Mouse (Mus musculus): ENCODE data around the gene Itga9. TPM values are rescaled to one million over a fixed set of nuclear protein-coding genes. Genes with fewer than 3 reads are reported as not detected.

Gene Itga9
- polyA plus RNA-seq, 1 experiment from 2014 or later, result 12.2 TPM

DNA sequence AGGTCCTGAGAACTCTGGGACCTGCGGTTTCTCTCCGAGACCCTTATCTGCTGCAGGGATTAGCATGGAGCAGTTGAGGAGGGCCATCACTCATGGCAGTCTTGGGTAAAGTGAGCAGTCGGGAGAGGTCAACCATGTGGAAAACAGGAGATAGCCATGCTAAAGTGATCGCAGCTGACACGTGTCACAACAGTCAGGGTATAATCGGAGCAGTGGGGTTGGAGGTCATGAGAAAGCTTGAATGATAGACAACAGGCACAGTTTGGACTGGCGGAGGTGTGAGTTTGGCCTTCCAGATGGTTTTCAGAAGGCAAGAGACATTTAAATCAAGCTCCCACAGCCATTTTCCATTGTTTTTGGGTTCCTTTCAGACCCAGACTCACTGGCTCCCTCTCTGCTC is 53.8 kb downstream of the Itga9 start:
- Histone ChIP-seq H3K4me3 (replicated peaks) (no peak overlapping the region), H3K4me1 (replicated peaks) (no peaks in the 10 kb centered on the region), H3K36me3 (peaks cover 2% of the 10 kb centered on the region; the same call in 1 of the 2 replicates), H3K9me3 (no peaks in the 10 kb centered on the region), H3K4me2 (replicated peaks) (no peak overlapping the region), H3K27me3 (replicated peaks) (no peaks in the 10 kb centered on the region), H3K9ac (no peak overlapping the region), H3K27ac (no peak overlapping the region)
- 65% methylated on average over 7 of the region's 7 CpGs for WGBS
- no peak for ATAC-seq

DNA sequence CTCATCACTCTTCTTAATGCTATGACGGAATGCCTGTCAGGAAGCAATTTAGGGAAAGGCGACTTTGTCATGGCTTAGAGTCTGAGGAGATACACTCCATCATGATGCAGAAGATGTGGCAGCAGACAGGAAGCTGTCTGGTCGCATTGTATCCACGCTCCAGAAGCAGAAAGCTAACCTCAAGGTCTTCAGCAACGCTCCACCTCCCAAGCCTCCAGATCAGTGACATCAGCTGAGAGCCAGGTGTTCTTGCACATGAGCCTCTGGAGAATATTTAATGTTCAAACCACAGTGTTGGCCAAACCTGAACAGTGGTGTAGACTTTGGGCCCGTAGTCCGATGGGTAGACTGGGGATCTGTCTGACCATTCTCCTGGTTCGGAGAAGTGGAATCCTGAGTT is 55.5 kb downstream of the Itga9 start:
- Histone ChIP-seq H3K4me3 (replicated peaks) (no peak overlapping the region), H3K27ac (no peak overlapping the region), H3K4me2 (replicated peaks) (no peak overlapping the region), H3K36me3 (peaks cover 2% of the 10 kb centered on the region; the same call in 1 of the 2 replicates), H3K4me1 (replicated peaks) (no peaks in the 10 kb centered on the region), H3K9me3 (no peaks in the 10 kb centered on the region), H3K27me3 (replicated peaks) (no peaks in the 10 kb centered on the region), H3K9ac (no peak overlapping the region)
- no peak for ATAC-seq
- 89% methylated on average over 8 of the region's 8 CpGs for WGBS

DNA sequence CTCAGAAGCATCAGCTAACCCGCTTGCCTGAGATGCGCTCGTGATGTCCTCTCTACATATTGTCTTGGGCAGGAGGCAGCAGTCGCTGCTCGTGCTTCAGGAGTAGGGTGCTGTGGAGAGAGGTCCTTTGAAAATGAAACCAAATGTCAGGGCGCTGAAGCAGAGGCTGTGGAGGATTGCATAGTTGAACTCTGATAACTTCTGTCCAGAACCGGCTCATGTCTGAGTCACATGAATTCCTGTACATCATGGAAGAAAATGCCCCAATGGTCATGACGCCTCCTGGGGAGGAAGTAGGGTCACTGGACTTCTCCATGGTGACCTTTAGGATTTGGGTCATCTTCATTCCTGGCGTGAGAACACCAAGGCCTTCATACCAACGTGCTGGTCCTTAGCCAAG is 56.0 kb downstream of the Itga9 start:
- ATAC-seq, result no peak
- Histone ChIP-seq H3K9ac (no peak overlapping the region), H3K4me1 (replicated peaks) (no peaks in the 10 kb centered on the region), H3K9me3 (no peaks in the 10 kb centered on the region), H3K4me3 (replicated peaks) (no peak overlapping the region), H3K27me3 (replicated peaks) (no peaks in the 10 kb centered on the region), H3K27ac (no peak overlapping the region), H3K4me2 (replicated peaks) (no peak overlapping the region), H3K36me3 (peaks cover 2% of the 10 kb centered on the region; the same call in 1 of the 2 replicates)
- WGBS, result 93% methylated on average over 10 of the region's 10 CpGs

DNA sequence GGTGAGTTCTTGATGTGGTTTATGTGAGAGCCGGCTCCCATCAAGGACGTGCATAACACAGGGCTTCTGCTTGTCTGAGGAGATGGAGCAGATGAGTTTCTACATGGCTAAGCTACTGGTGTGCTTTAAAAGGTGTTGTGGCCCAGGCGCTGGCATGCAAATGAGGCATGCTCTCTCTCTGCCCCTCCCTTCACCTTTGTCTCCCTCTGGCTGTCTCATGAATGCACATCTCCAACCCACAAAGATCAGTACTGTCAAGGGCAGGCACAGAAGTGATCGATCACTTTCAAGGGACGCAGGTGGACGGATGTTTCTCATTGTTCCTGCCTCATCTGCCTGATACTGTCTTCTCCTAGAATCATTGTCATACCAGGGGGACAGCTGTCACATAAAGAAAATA is 57.4 kb downstream of the Itga9 start:
- Histone ChIP-seq H3K4me1 (replicated peaks) (no peaks in the 10 kb centered on the region), H3K27me3 (replicated peaks) (no peaks in the 10 kb centered on the region), H3K4me3 (replicated peaks) (no peak overlapping the region), H3K9ac (no peak overlapping the region), H3K4me2 (replicated peaks) (no peak overlapping the region), H3K9me3 (no peaks in the 10 kb centered on the region), H3K27ac (no peak overlapping the region), H3K36me3 (peaks cover 2% of the 10 kb centered on the region; the same call in 1 of the 2 replicates)
- WGBS, result 77% methylated on average over 6 of the region's 6 CpGs
- no peak for ATAC-seq

DNA sequence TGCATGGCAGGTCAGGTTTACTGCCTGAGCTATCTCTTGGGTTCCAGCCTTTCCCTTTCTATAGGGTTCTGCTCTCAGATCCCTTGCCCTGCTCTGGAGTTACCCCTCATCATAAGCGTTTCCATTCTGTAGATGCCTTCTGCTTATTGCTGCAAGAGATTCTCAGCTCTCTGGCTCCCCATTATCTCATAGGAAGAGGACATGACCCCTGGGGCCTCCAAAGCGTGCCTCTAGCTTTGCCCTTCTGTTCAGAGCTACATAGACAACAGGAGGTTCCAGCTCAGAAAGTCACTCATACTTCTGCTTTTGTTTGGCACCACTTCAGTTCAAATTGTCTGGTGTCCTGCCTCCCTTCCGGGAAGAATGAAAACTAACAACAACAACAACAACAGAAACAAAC is 59.6 kb downstream of the Itga9 start:
- Histone ChIP-seq H3K36me3 (peaks cover 2% of the 10 kb centered on the region; the same call in 1 of the 2 replicates), H3K4me1 (replicated peaks) (no peaks in the 10 kb centered on the region), H3K4me2 (replicated peaks) (no peak overlapping the region), H3K27ac (no peak overlapping the region), H3K9ac (no peak overlapping the region), H3K9me3 (no peaks in the 10 kb centered on the region), H3K27me3 (replicated peaks) (no peaks in the 10 kb centered on the region), H3K4me3 (replicated peaks) (no peak overlapping the region)
- WGBS, result 82% methylated on average over 3 of the region's 3 CpGs
- ATAC-seq, result no peak

DNA sequence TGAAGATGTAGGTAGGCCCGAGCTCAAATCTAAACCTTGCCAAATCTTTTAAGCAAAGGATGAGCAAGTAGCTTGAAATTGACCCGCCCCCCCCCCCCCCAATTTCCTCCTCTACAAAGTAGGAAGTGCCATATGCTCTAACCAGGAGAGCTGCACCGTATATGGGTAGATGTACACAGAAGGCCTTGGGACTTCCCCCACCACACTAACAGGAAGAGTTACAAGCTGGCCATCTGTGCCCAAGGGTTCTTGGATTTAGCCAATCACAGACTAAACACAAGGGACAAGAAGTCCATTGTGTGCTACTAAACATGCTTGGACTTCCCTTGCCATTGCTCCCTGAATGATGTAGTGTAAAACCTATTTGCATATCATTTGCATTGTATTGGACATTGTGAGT is 63.2 kb downstream of the Itga9 start:
- Histone ChIP-seq H3K4me2 (replicated peaks) (no peak overlapping the region), H3K36me3 (no peaks in the 10 kb centered on the region), H3K27ac (no peak overlapping the region), H3K27me3 (replicated peaks) (no peaks in the 10 kb centered on the region), H3K9me3 (no peaks in the 10 kb centered on the region), H3K4me1 (replicated peaks) (no peaks in the 10 kb centered on the region), H3K4me3 (replicated peaks) (no peak overlapping the region), H3K9ac (no peak overlapping the region)
- no peak for ATAC-seq
- WGBS, result 79% methylated on average over 3 of the region's 3 CpGs

DNA sequence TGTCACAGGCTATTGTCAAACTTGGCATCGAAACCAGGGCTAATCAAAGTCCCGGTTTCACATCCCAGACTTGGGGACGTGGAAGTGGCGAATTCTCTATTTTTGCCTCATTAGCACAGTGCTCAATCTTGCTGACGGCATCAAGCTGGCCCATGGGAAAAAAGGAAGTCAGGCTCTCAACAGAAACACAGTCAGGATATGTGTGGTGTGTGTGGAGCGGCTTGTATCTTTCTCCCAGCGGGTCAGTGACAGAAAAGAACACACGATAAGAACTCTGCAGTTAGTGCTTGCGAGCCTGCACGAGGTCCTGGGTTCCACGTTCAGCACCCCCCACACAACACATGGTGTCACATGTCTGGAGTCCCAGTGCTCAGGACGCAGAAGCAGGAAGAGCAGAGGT is 67.8 kb downstream of the Itga9 start:
- Histone ChIP-seq H3K27me3 (replicated peaks) (no peaks in the 10 kb centered on the region), H3K36me3 (no peaks in the 10 kb centered on the region), H3K9ac (no peak overlapping the region), H3K27ac (no peak overlapping the region), H3K4me2 (replicated peaks) (no peak overlapping the region), H3K9me3 (no peaks in the 10 kb centered on the region), H3K4me3 (replicated peaks) (no peak overlapping the region), H3K4me1 (replicated peaks) (no peaks in the 10 kb centered on the region; the same call in 1 of the 2 replicates)
- no peak for ATAC-seq
- WGBS, result 64% methylated on average over 12 of the region's 12 CpGs

DNA sequence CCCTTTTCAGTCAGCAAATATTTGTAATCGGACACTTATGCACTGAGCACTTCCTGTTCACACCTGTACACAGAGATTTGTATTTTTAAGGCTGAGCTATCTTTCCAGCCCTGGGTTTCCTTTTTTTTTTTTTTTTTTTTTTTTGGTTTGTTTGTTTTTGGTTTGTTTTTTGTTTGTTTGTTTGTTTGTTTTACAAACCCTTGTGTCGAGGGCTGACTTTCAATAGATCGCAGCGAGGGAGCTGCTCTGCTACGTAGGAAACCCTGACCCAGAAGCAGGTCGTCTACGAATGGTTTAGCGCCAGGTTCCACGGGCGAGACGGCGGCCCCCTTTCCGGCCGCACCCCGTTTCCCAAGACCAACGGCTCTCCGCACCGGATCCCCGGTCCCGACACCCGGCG is 68.3 kb downstream of the Itga9 start:
- 92% methylated on average over 22 of the region's 22 CpGs for WGBS
- no peaks in the 10 kb centered on the region for H3K36me3 ChIP-seq
- no peaks in the 10 kb centered on the region for H3K27me3 ChIP-seq (replicated peaks)
- no peaks in the 10 kb centered on the region for H3K9me3 ChIP-seq
- no peak overlapping the region for H3K4me2 ChIP-seq (replicated peaks)
- no peak for ATAC-seq
- no peak overlapping the region for H3K9ac ChIP-seq
- no peaks in the 10 kb centered on the region; the same call in 1 of the 2 replicates for H3K4me1 ChIP-seq (replicated peaks)
- H3K4me3 ChIP-seq (replicated peaks), result no peak overlapping the region
- H3K27ac ChIP-seq, result no peak overlapping the region

DNA sequence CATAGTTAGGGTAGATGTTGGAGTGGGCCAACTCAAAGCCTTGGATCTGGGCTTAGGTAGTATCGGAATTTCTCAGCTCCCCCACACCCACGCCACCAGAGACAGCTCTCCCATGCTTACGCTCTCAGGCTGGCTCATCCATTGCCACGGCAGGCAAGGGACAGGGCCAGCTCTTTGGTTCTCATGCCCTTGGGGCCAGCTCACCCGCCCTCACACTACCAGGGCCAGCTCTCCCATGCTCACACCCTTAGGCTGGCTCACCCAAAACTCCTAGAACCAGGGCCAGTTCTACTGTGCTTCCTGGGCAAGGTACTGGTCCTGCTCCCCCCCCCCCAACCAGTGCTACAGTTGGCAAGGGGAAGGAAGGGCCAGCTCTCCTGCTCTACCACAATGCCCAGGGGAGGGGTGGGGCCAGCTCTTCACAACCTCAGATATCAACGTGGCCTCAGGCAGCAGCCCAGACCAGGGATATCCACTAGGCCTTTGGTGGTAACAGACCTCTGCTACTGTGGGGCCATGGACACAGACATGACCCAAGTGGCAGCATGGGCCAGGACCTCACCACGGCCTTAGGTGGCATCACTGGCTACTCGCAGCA is 69.2 kb downstream of the Itga9 start:
- 95% methylated on average over 8 of the region's 8 CpGs for WGBS
- no peak for ATAC-seq
- no peaks in the 10 kb centered on the region for H3K9me3 ChIP-seq
- H3K27ac ChIP-seq, result no peak overlapping the region
- no peak overlapping the region for H3K9ac ChIP-seq
- no peaks in the 10 kb centered on the region for H3K36me3 ChIP-seq
- no peaks in the 10 kb centered on the region; the same call in 1 of the 2 replicates for H3K4me1 ChIP-seq (replicated peaks)
- H3K4me2 ChIP-seq (replicated peaks), result no peak overlapping the region
- no peak overlapping the region for H3K4me3 ChIP-seq (replicated peaks)
- no peaks in the 10 kb centered on the region for H3K27me3 ChIP-seq (replicated peaks)

DNA sequence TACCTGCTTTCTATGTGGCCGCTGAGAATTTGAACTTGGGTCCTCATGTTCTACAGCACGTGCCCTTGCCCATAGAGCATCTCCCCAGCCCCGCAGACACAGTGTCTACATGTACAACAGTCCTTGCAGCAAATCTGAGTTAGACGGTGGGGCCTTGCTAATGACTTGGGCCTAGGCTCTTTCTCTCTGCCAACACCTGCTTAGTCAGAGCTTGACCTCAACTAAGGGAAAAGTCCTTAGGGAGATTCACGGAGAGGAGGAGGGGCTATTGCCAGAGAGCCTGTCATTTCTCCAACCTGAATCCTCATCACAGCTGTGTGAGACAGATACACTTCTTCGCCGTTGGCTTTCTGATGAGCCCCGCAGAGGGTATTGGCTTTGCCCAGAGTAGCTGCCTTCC is 70.2 kb downstream of the Itga9 start:
- Histone ChIP-seq H3K27ac (no peak overlapping the region), H3K4me2 (replicated peaks) (no peak overlapping the region), H3K4me3 (replicated peaks) (no peak overlapping the region), H3K4me1 (replicated peaks) (no peaks in the 10 kb centered on the region; the same call in 1 of the 2 replicates), H3K9me3 (no peaks in the 10 kb centered on the region), H3K27me3 (replicated peaks) (no peaks in the 10 kb centered on the region), H3K9ac (no peak overlapping the region), H3K36me3 (no peaks in the 10 kb centered on the region)
- ATAC-seq, result no peak
- WGBS, result 82% methylated on average over 8 of the region's 8 CpGs

DNA sequence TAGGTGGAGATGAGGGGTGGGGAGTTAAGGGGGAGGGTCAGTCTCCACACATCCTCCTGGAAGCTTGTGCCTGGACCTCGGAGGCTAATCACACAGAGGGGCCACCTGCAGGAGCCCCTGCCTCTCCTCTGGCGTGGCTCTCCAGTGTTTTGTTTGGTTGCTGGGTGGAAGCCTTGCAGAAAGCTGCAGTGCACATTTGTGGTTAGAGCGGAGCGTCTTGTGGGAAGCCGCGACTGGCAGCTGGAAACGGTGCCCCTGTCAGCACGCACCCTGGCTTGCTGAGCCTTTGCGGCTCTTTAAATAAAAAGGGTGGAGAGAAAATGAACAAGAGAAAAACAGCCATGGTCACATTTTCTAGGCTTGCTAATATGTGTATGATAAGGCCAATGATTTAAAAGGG is 70.9 kb downstream of the Itga9 start:
- no peaks in the 10 kb centered on the region for H3K27me3 ChIP-seq (replicated peaks)
- ATAC-seq, result no peak
- H3K4me3 ChIP-seq (replicated peaks), result no peak overlapping the region
- H3K9ac ChIP-seq, result no peak overlapping the region
- H3K4me1 ChIP-seq (replicated peaks), result no peaks in the 10 kb centered on the region; the same call in 1 of the 2 replicates
- H3K9me3 ChIP-seq, result no peaks in the 10 kb centered on the region
- WGBS, result 56% methylated on average over 9 of the region's 9 CpGs
- no peak overlapping the region for H3K4me2 ChIP-seq (replicated peaks)
- no peaks in the 10 kb centered on the region for H3K36me3 ChIP-seq
- no peak overlapping the region for H3K27ac ChIP-seq

DNA sequence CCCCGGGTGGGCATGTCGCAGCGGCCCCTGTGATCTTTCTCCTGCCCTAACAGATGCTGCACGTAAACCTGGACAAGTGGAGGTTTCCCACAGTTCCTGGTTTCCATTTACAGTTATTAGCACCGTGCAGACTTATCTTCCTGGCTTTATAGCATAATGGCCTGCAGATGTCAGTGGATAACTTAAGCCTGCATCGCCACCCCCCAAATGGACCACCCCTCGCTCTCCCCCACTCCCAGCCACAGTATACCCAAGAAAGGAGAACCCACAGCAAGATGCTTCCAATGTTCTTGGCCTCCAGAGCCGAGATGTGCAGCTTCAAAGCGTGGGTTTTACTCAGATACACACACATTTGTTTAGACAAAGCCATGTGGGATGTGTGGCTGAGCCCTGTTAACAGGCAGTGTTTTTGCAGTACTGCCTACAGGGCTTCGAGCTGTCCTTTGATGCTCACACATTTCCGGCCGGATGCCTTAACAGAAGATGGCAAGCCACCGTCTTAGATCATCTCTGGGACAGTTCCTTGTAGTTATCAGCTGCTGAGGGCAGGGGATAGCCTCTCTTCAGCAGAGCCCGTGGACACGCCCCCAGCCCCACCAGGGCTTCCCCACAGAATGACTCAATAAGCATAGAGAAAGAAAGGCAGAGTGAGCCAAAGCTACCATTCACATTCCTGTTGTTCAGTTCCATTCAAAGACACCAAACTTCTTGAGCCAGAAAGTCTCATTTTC is 71.7 kb downstream of the Itga9 start:
- Histone ChIP-seq H3K4me1 (replicated peaks) (no peaks in the 10 kb centered on the region; the same call in 1 of the 2 replicates), H3K27ac (no peak overlapping the region), H3K4me2 (replicated peaks) (no peak overlapping the region), H3K27me3 (replicated peaks) (no peaks in the 10 kb centered on the region), H3K9me3 (no peaks in the 10 kb centered on the region), H3K4me3 (replicated peaks) (no peak overlapping the region), H3K9ac (no peak overlapping the region), H3K36me3 (no peaks in the 10 kb centered on the region)
- WGBS, result 49% methylated on average over 15 of the region's 15 CpGs
- ATAC-seq, result no peak

DNA sequence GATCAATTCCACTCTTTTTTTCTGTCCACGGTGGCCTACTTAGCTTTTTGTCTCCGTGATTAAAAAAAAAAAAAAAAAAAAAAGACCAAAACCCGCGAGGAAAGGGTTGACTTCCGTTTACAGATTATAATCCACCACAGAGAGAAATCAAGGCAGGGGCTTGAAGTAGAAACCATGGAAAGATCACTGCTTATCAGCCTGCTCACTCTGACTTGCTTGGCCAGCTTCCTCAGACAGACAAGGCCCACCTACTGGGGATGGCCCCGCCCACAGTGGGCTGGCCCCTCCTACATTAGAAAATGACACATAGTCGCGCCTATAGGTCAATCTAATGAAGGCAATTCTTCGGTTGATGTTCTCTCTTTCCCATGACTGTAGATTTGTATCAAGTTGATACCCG is 72.3 kb downstream of the Itga9 start:
- ATAC-seq, result no peak
- no peak overlapping the region for H3K27ac ChIP-seq
- no peak overlapping the region for H3K4me3 ChIP-seq (replicated peaks)
- no peaks in the 10 kb centered on the region for H3K27me3 ChIP-seq (replicated peaks)
- no peaks in the 10 kb centered on the region for H3K36me3 ChIP-seq
- H3K9me3 ChIP-seq, result no peaks in the 10 kb centered on the region
- 76% methylated on average over 10 of the region's 10 CpGs for WGBS
- H3K4me1 ChIP-seq (replicated peaks), result no peaks in the 10 kb centered on the region; the same call in 1 of the 2 replicates
- no peak overlapping the region for H3K4me2 ChIP-seq (replicated peaks)
- no peak overlapping the region for H3K9ac ChIP-seq

Measured in intestine, embryonic 15.5 days (tissue).